Mouse (Mus musculus): ENCODE data around the gene Col6a3.

DNA sequence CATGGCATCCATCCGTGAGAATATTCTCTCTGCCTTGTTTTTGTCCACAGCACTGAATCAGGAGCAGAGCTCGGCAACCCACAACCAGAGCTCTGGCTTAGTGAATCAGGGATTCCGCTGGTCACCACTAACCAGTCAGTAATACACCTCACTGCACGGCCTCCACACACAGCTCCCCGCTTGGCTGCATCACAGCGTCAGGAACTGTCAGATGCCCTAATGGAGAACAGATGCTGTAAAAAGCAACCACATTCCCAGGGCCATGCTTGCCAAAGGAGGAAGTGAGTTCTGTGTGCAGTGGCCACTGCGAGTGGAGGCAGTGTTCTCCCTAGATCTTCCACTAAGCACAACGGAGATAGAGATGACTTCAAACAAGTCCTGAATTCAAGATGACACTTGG is 93.6 kb downstream of the Col6a3 start:
- TF ChIP-seq MAX (IDR thresholded peaks at IDR 0.05): no peak
- TF ChIP-seq CTCF (IDR thresholded peaks at IDR 0.05; ENCODE audit: control insufficient read depth, insufficient read depth, insufficient read length): no peak
- TF ChIP-seq USF1 (IDR thresholded peaks at IDR 0.05; ENCODE audit: low read depth): no peak
- no peak for TF ChIP-seq CEBPB (IDR thresholded peaks at IDR 0.05; ENCODE audit: low read depth)
- TF ChIP-seq MYOD1 (IDR thresholded peaks at IDR 0.05; ENCODE audit: control insufficient read depth, insufficient read length, low read depth): no peak
- no peak for TF ChIP-seq FOSL1 (IDR thresholded peaks at IDR 0.05; ENCODE audit: insufficient read depth, low read length, poor library complexity, severe bottlenecking)
- TF ChIP-seq MYOG (IDR thresholded peaks at IDR 0.05; ENCODE audit: control insufficient read depth, extremely low read depth, insufficient read length): no peak
